In the genomic region with DNA sequence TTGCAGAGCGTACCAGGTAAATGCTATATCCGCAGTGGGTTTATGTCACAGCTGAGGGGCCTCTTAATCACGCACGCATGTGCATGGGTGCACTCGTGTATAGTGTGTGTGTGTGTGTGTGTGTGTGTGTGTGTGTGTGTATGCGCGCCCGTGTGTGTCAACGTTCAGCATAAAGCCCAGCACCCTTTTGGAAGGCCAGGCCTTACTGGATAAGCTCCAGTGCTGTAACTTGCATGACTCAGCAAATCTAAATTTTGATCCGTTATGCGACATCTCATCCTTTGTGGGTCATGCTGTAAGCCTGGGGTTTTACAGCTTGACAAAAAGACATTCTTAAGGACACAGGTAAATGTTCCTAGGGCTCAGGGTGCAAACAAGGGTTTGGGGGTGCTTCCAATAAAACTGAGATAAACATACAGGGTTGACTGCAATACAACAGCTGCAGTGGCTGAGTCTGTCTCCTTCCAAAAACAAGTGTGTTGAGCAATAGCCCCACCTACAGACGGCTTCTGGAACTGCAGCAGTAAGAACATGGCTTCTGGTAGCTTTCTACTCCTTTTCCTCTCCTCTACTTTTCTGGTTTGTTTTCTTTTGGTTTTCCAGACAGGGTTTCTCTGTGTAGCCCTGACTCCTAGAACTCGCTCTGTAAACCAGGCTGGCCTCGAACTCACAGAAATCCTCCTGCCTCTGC, we compare ENCODE assay signal across 9 mouse cellular contexts. TPM values are rescaled to one million over a fixed set of nuclear protein-coding genes. Genes with fewer than 3 reads are reported as not detected.
DNase-seq lines count a peak whose midpoint lies in the region; ATAC-seq lines count a peak whose summit lies in the region.
"Had no signal": no experiment of that assay in that cellular context is flagged by ENCODE, and none has a peak within 500 bp of the region (broad histone marks: within the 10 kb centered on the region; RNA-seq: fewer than 3 reads in every experiment).

No protein-coding gene starts in this region.

- DNase-seq in ovary, postnatal 10 days (ENCODE audit: low spot score) = peak; percentile 22
- DNase-seq in ovary, adult 18-20 months (ENCODE audit: low spot score) = no peak
- DNase-seq in cerebellum, adult 9-10 months = peak; percentile 64
- DNase-seq in frontal cortex, adult 2 months (ENCODE audit: extremely low spot score in 1 of 2, low spot score in 1 of 2) = peak; percentile 79 to 97
- peak; percentile 72 for DNase-seq in left cerebral cortex, postnatal 4 days
- peak; percentile 76 to 91 for DNase-seq in spleen, postnatal 4 days (ENCODE audit: low spot score in 2 of 2)

- H3K27ac ChIP-seq in intestine, embryonic 15.5 days = no peak overlapping the region
- H3K27ac ChIP-seq in midbrain, embryonic 16.5 days (ENCODE audit: low read length) = no peak overlapping the region
- H3K27ac ChIP-seq: embryonic facial prominence, embryonic 12.5 days had no signal

- no peaks in the 10 kb centered on the region for H3K36me3 ChIP-seq in intestine, embryonic 15.5 days
- H3K36me3 ChIP-seq in midbrain, embryonic 16.5 days (ENCODE audit: control insufficient read depth, insufficient read depth, low read length) = no peaks in the 10 kb centered on the region
- H3K36me3 ChIP-seq: embryonic facial prominence, embryonic 12.5 days had no signal

- intact Hi-C loops in left cerebral cortex, postnatal 4 days (cut with DNase I) = no loop called here

- H3K4me2 ChIP-seq in intestine, embryonic 15.5 days (replicated peaks) = no peak overlapping the region
- H3K4me2 ChIP-seq in midbrain, embryonic 16.5 days (ENCODE audit: low read length) = no peak overlapping the region
- H3K4me2 ChIP-seq: embryonic facial prominence, embryonic 12.5 days had no signal

- no peaks in the 10 kb centered on the region for H3K4me1 ChIP-seq in intestine, embryonic 15.5 days (replicated peaks)
- H3K4me1 ChIP-seq in midbrain, embryonic 16.5 days (ENCODE audit: control insufficient read depth, insufficient read depth, low read length) = no peaks in the 10 kb centered on the region
- H3K4me1 ChIP-seq: embryonic facial prominence, embryonic 12.5 days had no signal

- H3K27me3 ChIP-seq in intestine, embryonic 15.5 days (replicated peaks) = no peaks in the 10 kb centered on the region
- H3K27me3 ChIP-seq in midbrain, embryonic 16.5 days (ENCODE audit: control insufficient read depth, insufficient read depth, low read depth, low read length) = no peaks in the 10 kb centered on the region
- H3K27me3 ChIP-seq: embryonic facial prominence, embryonic 12.5 days had no signal

- ATAC-seq in intestine, embryonic 15.5 days = 0 out of 2 replicates have a peak, but pooled peaks have one; percentile 23
- ATAC-seq in midbrain, embryonic 16.5 days = peak; percentile 72

- no peak overlapping the region for H3K9ac ChIP-seq in intestine, embryonic 15.5 days
- H3K9ac ChIP-seq in midbrain, embryonic 16.5 days (ENCODE audit: low read depth, low read length) = no peak overlapping the region
- H3K9ac ChIP-seq: embryonic facial prominence, embryonic 12.5 days had no signal

- H3K9me3 ChIP-seq in intestine, embryonic 15.5 days = no peaks in the 10 kb centered on the region
- H3K9me3 ChIP-seq in midbrain, embryonic 16.5 days (replicated peaks; ENCODE audit: control insufficient read depth, low read length, poor library complexity, severe bottlenecking) = no peaks in the 10 kb centered on the region
- H3K9me3 ChIP-seq: embryonic facial prominence, embryonic 12.5 days had no signal

- WGBS in intestine, embryonic 15.5 days = 76% methylated on average over 14 of the region's 14 CpGs
- WGBS in midbrain, embryonic 16.5 days = 77% methylated on average over 14 of the region's 14 CpGs

- H3K4me3 ChIP-seq in intestine, embryonic 15.5 days (replicated peaks) = no peak overlapping the region
- no peak overlapping the region for H3K4me3 ChIP-seq in midbrain, embryonic 16.5 days (ENCODE audit: low read depth, low read length)
- H3K4me3 ChIP-seq: embryonic facial prominence, embryonic 12.5 days had no signal

RNA-seq across cellular contexts. Expression of a gene that starts 28.2 kb away (rescaled TPM):
- polyA plus RNA-seq in frontal cortex, adult 2 months (2012; rRNA removed) = not detected in 2 replicates
- not detected in 2 replicates for polyA plus RNA-seq in intestine, embryonic 15.5 days (2015; fragmentation: Nextera tagmentation; extraction: Ambion mirVana)
- total RNA-seq in left cerebral cortex, postnatal 4 days (2021) = not detected
- 0.11 and 0.16 TPM in 2 replicates for polyA plus RNA-seq in midbrain, embryonic 16.5 days (2015; fragmentation: Nextera tagmentation; extraction: Ambion mirVana)
- polyA plus RNA-seq: embryonic facial prominence, embryonic 12.5 days had no signal
